Mouse (Mus musculus): ENCODE measurements around the gene Mob3a. TPM values are rescaled to one million over a fixed set of nuclear protein-coding genes. Genes with fewer than 3 reads are reported as not detected.

The Mob3a gene
- polyA plus RNA-seq, 1 experiment: 25.1 TPM

GRCm38 (mm10) chr10:80680260-80680696 lies 21.5 kb downstream of the Mob3a start:
- no peak for TF ChIP-seq REST (IDR thresholded peaks at IDR 0.05; ENCODE audit: insufficient read depth, insufficient read length)
- TF ChIP-seq POLR2AphosphoS2 (IDR thresholded peaks at IDR 0.05; ENCODE audit: insufficient read length, low read depth): peak; percentile 53
- Histone ChIP-seq H3K79me2 (ENCODE audit: control insufficient read depth, insufficient read depth) (peaks cover 4% of the 10 kb centered on the region), H3ac (ENCODE audit: control insufficient read depth, insufficient read length) (no peak overlapping the region), H3K4me3 (no peak overlapping the region), H3K36me3 (ENCODE audit: control insufficient read depth, insufficient read depth) (peaks cover 10% of the 10 kb centered on the region), H3K27me3 (ENCODE audit: control insufficient read depth, insufficient read depth, insufficient read length) (no peaks in the 10 kb centered on the region), H3K4me2 (ENCODE audit: low read depth) (no peak overlapping the region)

GRCm38 (mm10) chr10:80679556-80680259 lies 22.1 kb downstream of the Mob3a start:
- Histone ChIP-seq H3K36me3 (ENCODE audit: control insufficient read depth, insufficient read depth) (peaks cover 10% of the 10 kb centered on the region), H3K79me2 (ENCODE audit: control insufficient read depth, insufficient read depth) (peaks cover 10% of the 10 kb centered on the region), H3ac (ENCODE audit: control insufficient read depth, insufficient read length) (no peak overlapping the region), H3K4me2 (ENCODE audit: low read depth) (peak overlapping the region; percentile 7), H3K27me3 (ENCODE audit: control insufficient read depth, insufficient read depth, insufficient read length) (no peaks in the 10 kb centered on the region), H3K4me3 (no peak overlapping the region)
- TF ChIP-seq MYOD1 (IDR thresholded peaks at IDR 0.05; ENCODE audit: control insufficient read depth in 1 of 3, insufficient read length in 2 of 3, low read depth in 2 of 3) (no peak), POLR2AphosphoS2 (IDR thresholded peaks at IDR 0.05; ENCODE audit: insufficient read length, low read depth) (peak; percentile 21)

GRCm38 (mm10) chr10:80678601-80679377 lies 23.0 kb downstream of the Mob3a start:
- Histone ChIP-seq H3K27me3 (ENCODE audit: control insufficient read depth, insufficient read depth, insufficient read length) (no peaks in the 10 kb centered on the region), H3K4me2 (ENCODE audit: low read depth) (peak overlapping the region; percentile 83), H3K4me3 (peak overlapping the region; percentile 62), H3ac (ENCODE audit: control insufficient read depth, insufficient read length) (no peak overlapping the region), H3K79me2 (ENCODE audit: control insufficient read depth, insufficient read depth) (peaks cover 19% of the 10 kb centered on the region), H3K36me3 (ENCODE audit: control insufficient read depth, insufficient read depth) (peaks cover 6% of the 10 kb centered on the region)
- TF ChIP-seq SRF (IDR thresholded peaks at IDR 0.05; ENCODE audit: control insufficient read depth, insufficient read length, low read depth): no peak
- TF ChIP-seq MYOD1 (IDR thresholded peaks at IDR 0.05; ENCODE audit: control insufficient read depth in 1 of 3, insufficient read length in 2 of 3, low read depth in 2 of 3): peak in 1 of 3 experiments; percentile 37
- TF ChIP-seq TCF12 (IDR thresholded peaks at IDR 0.05; ENCODE audit: insufficient read depth, poor library complexity, severe bottlenecking): no peak
- no peak for TF ChIP-seq POLR2A (IDR thresholded peaks at IDR 0.05; ENCODE audit: insufficient read length, low read depth)
- no peak for TF ChIP-seq CEBPB (IDR thresholded peaks at IDR 0.05; ENCODE audit: insufficient read depth, poor library complexity, severe bottlenecking)
- no peak for TF ChIP-seq REST (IDR thresholded peaks at IDR 0.05; ENCODE audit: insufficient read depth, insufficient read length)
- peak in 1 of 3 experiments; percentile 23 for TF ChIP-seq MYOG (IDR thresholded peaks at IDR 0.05; ENCODE audit: control insufficient read depth in 1 of 3, insufficient read depth in 1 of 3, insufficient read length in 2 of 3, low read depth in 2 of 3)

GRCm38 (mm10) chr10:80677942-80678436 lies 23.8 kb downstream of the Mob3a start, which contains the start of gene Mknk2:
Mknk2 (minus strand) TSS chr10:80678112.
- H3ac ChIP-seq (ENCODE audit: control insufficient read depth, insufficient read length): peak within 1 kb of the TSS; percentile 50
- H3K27me3 ChIP-seq (ENCODE audit: control insufficient read depth, insufficient read depth, insufficient read length): no peaks in the 10 kb centered on the region
- peaks cover 27% of the 10 kb centered on the region for H3K79me2 ChIP-seq (ENCODE audit: control insufficient read depth, insufficient read depth)
- H3K4me3 ChIP-seq: peak within 1 kb of the TSS; percentile 62
- peak within 1 kb of the TSS; percentile 83 for H3K4me2 ChIP-seq (ENCODE audit: low read depth)
- no peaks in the 10 kb centered on the region for H3K36me3 ChIP-seq (ENCODE audit: control insufficient read depth, insufficient read depth)
- TF ChIP-seq MYOD1 (IDR thresholded peaks at IDR 0.05; ENCODE audit: control insufficient read depth in 1 of 3, insufficient read length in 2 of 3, low read depth in 2 of 3) (peak in 1 of 3 experiments; percentile 65), MYOG (IDR thresholded peaks at IDR 0.05; ENCODE audit: control insufficient read depth in 1 of 3, insufficient read depth in 1 of 3, insufficient read length in 2 of 3, low read depth in 2 of 3) (peak in 1 of 3 experiments; percentile 61), POLR2A (IDR thresholded peaks at IDR 0.05; ENCODE audit: insufficient read length, low read depth) (peak; percentile 55), POLR2AphosphoS2 (IDR thresholded peaks at IDR 0.05; ENCODE audit: insufficient read length, low read depth) (peak; percentile 61), SRF (IDR thresholded peaks at IDR 0.05; ENCODE audit: control insufficient read depth, insufficient read length, low read depth) (no peak)

- H3ac ChIP-seq (ENCODE audit: control insufficient read depth, insufficient read length): peak overlapping the region; percentile 50
- H3K27me3 ChIP-seq (ENCODE audit: control insufficient read depth, insufficient read depth, insufficient read length): no peaks in the 10 kb centered on the region
- TF ChIP-seq POLR2AphosphoS2 (IDR thresholded peaks at IDR 0.05; ENCODE audit: insufficient read length, low read depth) (no peak), CEBPB (IDR thresholded peaks at IDR 0.05; ENCODE audit: insufficient read depth, poor library complexity, severe bottlenecking) (0 out of 2 replicates have a peak, but pooled peaks have one; percentile 10)
- peak overlapping the region; percentile 62 for H3K4me3 ChIP-seq
- peak overlapping the region; percentile 83 for H3K4me2 ChIP-seq (ENCODE audit: low read depth)
- peaks cover 34% of the 10 kb centered on the region for H3K79me2 ChIP-seq (ENCODE audit: control insufficient read depth, insufficient read depth)
- H3K36me3 ChIP-seq (ENCODE audit: control insufficient read depth, insufficient read depth): no peaks in the 10 kb centered on the region
These were observed 24.5 kb downstream of the Mob3a start for GRCm38 (mm10) chr10:80677128-80677875.
